Mouse (Mus musculus): ENCODE results near the gene Pigt. TPM values are rescaled to one million over a fixed set of nuclear protein-coding genes. Genes with fewer than 3 reads are reported as not detected.

Gene Pigt
- polyA plus RNA-seq, 1 experiment, result 73.6 TPM

- TF ChIP-seq CTCF (IDR thresholded peaks at IDR 0.05; ENCODE audit: extremely low read depth, insufficient read depth, low read length) (no peak), POLR2A (IDR thresholded peaks at IDR 0.05; ENCODE audit: extremely low read depth, insufficient read depth, low read length) (no peak)
- H3K4me1 ChIP-seq (ENCODE audit: control insufficient read depth, insufficient read depth, low read length), result no peaks in the 10 kb centered on the region
- no peak within 1 kb of the TSS for H3K4me3 ChIP-seq (ENCODE audit: insufficient read depth, low read length)
- H3K27ac ChIP-seq (ENCODE audit: insufficient read depth, low read length), result no peak within 1 kb of the TSS
Observed at GRCm38 (mm10) chr2:164473624-164474023, 23.7 kb upstream of the Pigt start, which contains the start of gene Trp53tg5. Gene Trp53tg5, minus strand, starts transcription at chr2:164473724.

- Histone ChIP-seq H3K4me3 (ENCODE audit: insufficient read depth, low read length) (peak within 1 kb of the TSS; percentile 56), H3K27ac (ENCODE audit: insufficient read depth, low read length) (peak within 1 kb of the TSS; percentile 98), H3K4me1 (ENCODE audit: control insufficient read depth, insufficient read depth, low read length) (peaks cover 3% of the 10 kb centered on the region)
- TF ChIP-seq POLR2A (IDR thresholded peaks at IDR 0.05; ENCODE audit: extremely low read depth, insufficient read depth, low read length), result no peak
- no peak for TF ChIP-seq CTCF (IDR thresholded peaks at IDR 0.05; ENCODE audit: extremely low read depth, insufficient read depth, low read length)
Observed at GRCm38 (mm10) chr2:164485681-164486257, 11.6 kb upstream of the Pigt start, which contains the start of gene Dbndd2. Gene Dbndd2, plus strand, starts transcription at chr2:164486106.

- H3K27ac ChIP-seq (ENCODE audit: insufficient read depth, low read length), result peak overlapping the region; percentile 98
- H3K4me3 ChIP-seq (ENCODE audit: insufficient read depth, low read length), result peak overlapping the region; percentile 56
- TF ChIP-seq CTCF (IDR thresholded peaks at IDR 0.05; ENCODE audit: extremely low read depth, insufficient read depth, low read length) (no peak), POLR2A (IDR thresholded peaks at IDR 0.05; ENCODE audit: extremely low read depth, insufficient read depth, low read length) (0 out of 2 replicates have a peak, but pooled peaks have one; percentile 8)
- H3K4me1 ChIP-seq (ENCODE audit: control insufficient read depth, insufficient read depth, low read length), result peaks cover 3% of the 10 kb centered on the region
Observed at GRCm38 (mm10) chr2:164486258-164487114, 10.8 kb upstream of the Pigt start.

- H3K27ac ChIP-seq (ENCODE audit: insufficient read depth, low read length), result peak overlapping the region; percentile 98
- peaks cover 3% of the 10 kb centered on the region for H3K4me1 ChIP-seq (ENCODE audit: control insufficient read depth, insufficient read depth, low read length)
- H3K4me3 ChIP-seq (ENCODE audit: insufficient read depth, low read length), result peak overlapping the region; percentile 56
- TF ChIP-seq POLR2A (IDR thresholded peaks at IDR 0.05; ENCODE audit: extremely low read depth, insufficient read depth, low read length), result no peak
- TF ChIP-seq CTCF (IDR thresholded peaks at IDR 0.05; ENCODE audit: extremely low read depth, insufficient read depth, low read length), result no peak
Observed at GRCm38 (mm10) chr2:164487115-164487527, 10.2 kb upstream of the Pigt start.

- H3K27ac ChIP-seq (ENCODE audit: insufficient read depth, low read length), result peak overlapping the region; percentile 98
- peak overlapping the region; percentile 56 for H3K4me3 ChIP-seq (ENCODE audit: insufficient read depth, low read length)
- H3K4me1 ChIP-seq (ENCODE audit: control insufficient read depth, insufficient read depth, low read length), result peaks cover 3% of the 10 kb centered on the region
- TF ChIP-seq CTCF (IDR thresholded peaks at IDR 0.05; ENCODE audit: extremely low read depth, insufficient read depth, low read length), result no peak
- TF ChIP-seq POLR2A (IDR thresholded peaks at IDR 0.05; ENCODE audit: extremely low read depth, insufficient read depth, low read length), result peak; percentile 72
Observed at GRCm38 (mm10) chr2:164487812-164488211, 9.5 kb upstream of the Pigt start.

GRCm38 (mm10) chr2:164494126-164494525, 3.2 kb upstream of the Pigt start:
- Histone ChIP-seq H3K4me3 (ENCODE audit: insufficient read depth, low read length) (no peak overlapping the region), H3K4me1 (ENCODE audit: control insufficient read depth, insufficient read depth, low read length) (peaks cover 5% of the 10 kb centered on the region), H3K27ac (ENCODE audit: insufficient read depth, low read length) (0 out of 2 replicates have a peak overlapping the region, but pooled peaks have one; percentile 8)
- TF ChIP-seq CTCF (IDR thresholded peaks at IDR 0.05; ENCODE audit: extremely low read depth, insufficient read depth, low read length) (no peak), POLR2A (IDR thresholded peaks at IDR 0.05; ENCODE audit: extremely low read depth, insufficient read depth, low read length) (no peak)

GRCm38 (mm10) chr2:164496331-164496730, 989 bp upstream of the Pigt start:
- H3K4me1 ChIP-seq (ENCODE audit: control insufficient read depth, insufficient read depth, low read length), result peaks cover 5% of the 10 kb centered on the region
- no peak overlapping the region; the same call in 1 of the 2 replicates for H3K4me3 ChIP-seq (ENCODE audit: insufficient read depth, low read length)
- H3K27ac ChIP-seq (ENCODE audit: insufficient read depth, low read length), result no peak overlapping the region
- TF ChIP-seq CTCF (IDR thresholded peaks at IDR 0.05; ENCODE audit: extremely low read depth, insufficient read depth, low read length) (no peak), POLR2A (IDR thresholded peaks at IDR 0.05; ENCODE audit: extremely low read depth, insufficient read depth, low read length) (no peak)

- H3K27ac ChIP-seq (ENCODE audit: insufficient read depth, low read length), result no peak overlapping the region
- peak overlapping the region; percentile 62 for H3K4me3 ChIP-seq (ENCODE audit: insufficient read depth, low read length)
- TF ChIP-seq CTCF (IDR thresholded peaks at IDR 0.05; ENCODE audit: extremely low read depth, insufficient read depth, low read length) (no peak), POLR2A (IDR thresholded peaks at IDR 0.05; ENCODE audit: extremely low read depth, insufficient read depth, low read length) (no peak)
- H3K4me1 ChIP-seq (ENCODE audit: control insufficient read depth, insufficient read depth, low read length), result peaks cover 5% of the 10 kb centered on the region
Observed at GRCm38 (mm10) chr2:164497691-164498268, 460 bp downstream of the Pigt start.

- peaks cover 5% of the 10 kb centered on the region for H3K4me1 ChIP-seq (ENCODE audit: control insufficient read depth, insufficient read depth, low read length)
- no peak overlapping the region for H3K4me3 ChIP-seq (ENCODE audit: insufficient read depth, low read length)
- TF ChIP-seq POLR2A (IDR thresholded peaks at IDR 0.05; ENCODE audit: extremely low read depth, insufficient read depth, low read length) (no peak), CTCF (IDR thresholded peaks at IDR 0.05; ENCODE audit: extremely low read depth, insufficient read depth, low read length) (0 out of 2 replicates have a peak, but pooled peaks have one; percentile 13)
- H3K27ac ChIP-seq (ENCODE audit: insufficient read depth, low read length), result no peak overlapping the region
Observed at GRCm38 (mm10) chr2:164499317-164499716, 2.0 kb downstream of the Pigt start.

Data from cortical plate, adult 2 months (tissue).